Mouse (Mus musculus) cerebellum, postnatal 36 days (tissue): ENCODE measurements at regions not wholly inside any gene's neighbourhood (a gene's known extent, or its start where the extent isn't known, plus 50 kb on each side); places are given as distances from the start of the nearest gene placed in this dataset.

Experiments used
- DNase-seq, 2 experiments: peaks; one replicate each; pipeline ENCODE4 v3.0.0; 2021 to 2022; ENCODE audit warnings: mixed read lengths in 2 of 2

DNA sequence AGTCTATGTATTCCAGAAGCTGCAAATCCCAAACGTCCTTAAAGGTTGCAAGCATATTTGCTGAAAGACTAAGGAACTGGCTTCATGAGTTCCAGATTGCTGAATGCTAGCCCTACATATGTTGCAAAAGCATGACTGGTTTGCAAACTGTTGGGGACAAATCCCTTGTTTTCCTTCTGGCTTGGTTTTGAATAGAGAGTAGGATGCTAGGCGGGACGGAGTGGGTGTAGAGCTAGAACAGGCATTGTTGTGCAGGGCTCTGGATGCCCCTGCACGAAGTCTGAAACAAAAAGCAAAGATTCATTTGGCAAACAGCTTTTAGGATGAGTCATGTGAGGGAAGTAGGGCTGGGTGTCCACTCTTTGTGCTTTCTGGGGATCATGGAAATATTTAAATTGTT is 500.9 kb upstream of the Cnksr2 start:
- DNase-seq = no peak

GRCm38 (mm10) chrX:158577856-158578255 is 534.8 kb upstream of the Cnksr2 start:
- peak; percentile 51 for DNase-seq

DNA sequence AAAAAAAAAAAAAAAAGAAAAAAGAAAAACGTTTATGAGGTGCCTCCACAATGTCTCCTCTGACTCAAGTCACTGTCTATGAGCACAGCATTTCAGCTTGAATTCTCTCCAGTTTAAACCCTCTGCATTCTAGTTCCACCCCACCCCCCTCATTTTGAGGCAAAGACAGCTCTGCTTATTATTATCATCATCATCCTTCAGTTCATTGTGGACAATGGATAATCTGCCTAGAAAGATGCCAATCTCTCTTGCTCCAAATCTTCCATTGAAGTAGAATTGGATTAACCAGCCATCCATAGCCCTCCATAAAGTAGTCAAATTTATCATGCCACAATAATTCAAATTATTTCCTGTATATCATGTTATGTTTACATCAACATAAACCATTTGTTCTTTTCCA is 570.0 kb upstream of the Cnksr2 start:
- no peak for DNase-seq

- DNase-seq = no peak
These were observed 570.5 kb upstream of the Cnksr2 start for GRCm38 (mm10) chrX:158613607-158614006.

DNA sequence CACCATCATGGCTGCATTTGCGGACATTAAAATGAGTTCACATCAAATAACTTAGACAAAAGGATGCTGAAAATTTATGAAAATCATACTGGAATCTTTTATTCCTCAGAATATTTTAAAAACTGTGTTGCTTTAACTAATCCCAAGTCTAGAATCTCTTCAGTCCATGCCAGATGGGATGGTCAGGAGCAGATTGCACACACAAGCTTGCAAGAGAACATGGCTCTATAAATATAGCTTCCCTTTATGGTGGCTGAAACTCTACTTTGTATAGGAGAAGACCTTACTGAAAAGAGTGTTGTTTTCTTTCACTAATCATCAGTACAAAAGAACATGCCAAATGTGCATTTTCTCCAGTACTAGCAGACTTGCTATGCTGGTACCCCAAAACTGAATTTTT is 570.9 kb upstream of the Cnksr2 start:
- DNase-seq = no peak

GRCm38 (mm10) chrX:158614452-158614851 is 571.4 kb upstream of the Cnksr2 start:
- no peak for DNase-seq

- DNase-seq = no peak
These were observed 572.0 kb upstream of the Cnksr2 start for GRCm38 (mm10) chrX:158615096-158615495.

DNA sequence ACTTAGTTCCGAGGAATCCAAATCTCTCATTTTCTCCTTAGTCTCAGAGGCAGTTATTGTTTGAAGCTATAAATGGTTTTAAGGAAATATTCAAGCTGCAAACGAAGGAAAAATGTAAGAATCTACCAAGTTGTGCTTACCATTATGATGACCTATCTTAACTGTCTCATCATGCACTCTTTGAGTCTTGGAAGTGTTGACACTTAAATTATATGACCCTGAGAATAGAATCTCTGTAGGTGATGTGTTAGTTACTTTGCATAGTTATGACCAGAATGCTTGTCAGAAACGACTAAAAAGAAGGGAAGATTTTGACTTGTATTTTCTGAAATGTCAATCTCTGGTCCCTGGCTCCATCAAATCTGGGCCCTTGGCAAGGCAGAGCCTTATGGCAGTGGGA is 582.7 kb upstream of the Rps6ka3 start:
- DNase-seq = no peak

DNA sequence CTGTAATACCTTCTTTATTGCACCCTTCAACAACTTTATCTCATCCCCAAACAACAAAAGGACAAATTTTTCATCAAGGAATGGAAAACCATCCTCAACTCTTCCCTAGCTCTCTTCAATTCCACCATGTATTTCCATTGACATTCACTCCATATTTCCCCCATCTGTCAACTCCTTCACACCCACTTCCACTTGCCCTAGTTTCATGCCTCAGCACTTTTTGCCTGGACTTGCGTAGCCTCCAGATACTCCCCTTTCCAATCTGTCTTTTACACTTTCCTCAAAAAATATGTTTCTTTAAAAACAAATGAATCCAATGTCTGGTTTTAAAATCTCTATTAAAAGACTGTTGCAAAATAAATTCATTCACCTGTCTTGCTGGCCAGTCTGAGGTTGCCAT is 577.7 kb upstream of the Rps6ka3 start:
- DNase-seq = no peak

- peak; percentile 74 for DNase-seq
These were observed 557.9 kb upstream of the Rps6ka3 start for GRCm38 (mm10) chrX:158652226-158652625.

- DNase-seq = no peak
These were observed 553.9 kb upstream of the Rps6ka3 start for GRCm38 (mm10) chrX:158656188-158656587.

- no peak for DNase-seq
These were observed 515.9 kb upstream of the Rps6ka3 start for GRCm38 (mm10) chrX:158694191-158694590.

GRCm38 (mm10) chrX:158703411-158703810 is 506.7 kb upstream of the Rps6ka3 start:
- DNase-seq = no peak

DNA sequence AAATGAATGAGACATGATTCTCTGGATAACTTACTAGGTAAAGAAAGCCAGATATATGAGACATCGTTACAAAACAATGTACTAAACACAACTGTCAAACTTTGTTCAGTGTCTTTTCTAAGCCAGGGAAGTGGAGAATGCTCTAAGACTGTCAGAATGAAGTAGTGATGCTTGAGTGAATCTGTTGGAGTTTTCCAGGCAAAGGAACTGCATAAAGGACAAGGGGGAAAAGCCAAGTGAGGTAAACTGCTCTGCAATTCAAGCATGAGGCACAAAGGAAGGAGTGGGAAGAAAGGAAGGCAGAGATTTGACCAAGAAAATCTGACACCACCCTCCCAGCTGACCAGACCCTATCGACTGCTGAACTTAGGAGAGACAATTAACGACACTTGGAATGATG is 500.3 kb upstream of the Rps6ka3 start:
- no peak for DNase-seq

DNA sequence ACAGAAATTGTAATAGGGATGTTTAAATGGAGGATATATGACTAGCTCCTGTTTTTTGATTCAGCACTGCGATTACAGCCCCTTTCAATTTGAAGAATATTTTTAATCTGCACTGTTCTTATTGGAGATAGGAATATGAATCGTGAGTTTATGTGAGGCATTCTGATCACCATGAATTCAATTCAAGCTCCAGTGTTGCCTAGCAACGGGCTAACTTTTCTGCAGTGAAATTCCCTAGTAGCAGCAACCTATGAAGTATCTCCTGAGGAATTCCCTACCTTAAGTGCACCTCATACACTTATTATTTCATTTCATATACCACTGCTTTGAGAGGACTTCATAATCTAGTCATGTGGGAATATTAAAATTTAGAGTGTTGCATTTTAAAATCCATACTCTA is 465.4 kb upstream of the Rps6ka3 start:
- DNase-seq = no peak

- DNase-seq = peak; percentile 5 to 22
These were observed 464.2 kb upstream of the Rps6ka3 start for GRCm38 (mm10) chrX:158745766-158746541.
